Mouse (Mus musculus) heart, adult 9 months (tissue): ENCODE measurements around the gene Gm21969.

ENCODE experiments used
- DNase-seq, 2 experiments: peaks; one replicate each; pipeline ENCODE4 v3.0.0; 2022; ENCODE audit warnings: low spot score in 2 of 2

Gm21969 gene

DNA sequence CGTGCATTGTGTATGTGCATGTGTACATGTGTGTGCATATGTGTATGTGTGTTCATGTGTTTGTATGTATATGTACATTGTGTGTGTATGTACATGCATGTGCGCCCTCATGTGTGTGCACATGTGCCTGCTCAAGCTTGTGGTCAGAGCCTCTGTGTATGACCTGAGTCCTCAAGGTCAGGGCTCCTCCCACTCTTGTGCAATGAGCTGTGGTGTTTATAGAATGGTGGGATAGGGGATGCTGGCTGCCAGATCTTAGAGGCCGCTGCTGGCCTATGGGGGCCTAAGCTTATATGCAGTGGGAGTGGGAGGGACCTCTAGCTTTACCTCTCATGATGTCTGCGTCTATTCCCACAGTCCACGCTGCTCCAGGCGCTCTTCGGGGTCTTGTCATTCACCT lies 17.3 kb upstream of the Gm21969 start:
- no peak for DNase-seq

DNA sequence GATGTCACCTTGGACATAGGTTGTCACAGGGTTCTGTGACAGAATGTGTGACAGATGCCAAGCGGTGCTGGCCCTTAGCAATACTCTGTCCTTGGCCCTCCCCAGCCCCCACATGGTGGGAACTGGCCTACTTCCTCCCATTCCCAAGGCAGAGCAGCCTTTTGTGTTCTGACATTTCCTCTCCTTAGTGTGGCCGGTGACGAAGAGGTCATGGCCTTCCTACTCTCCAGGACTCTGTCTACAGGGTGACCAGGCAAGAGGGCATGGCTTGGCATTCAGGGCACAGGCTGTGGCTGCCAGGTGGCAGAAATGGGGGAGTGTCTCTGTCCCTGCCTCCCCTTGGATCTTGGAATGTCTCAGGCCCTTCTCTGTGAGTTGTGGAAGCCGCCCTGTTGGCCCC lies 15.6 kb upstream of the Gm21969 start:
- peak in 1 of 2 experiments; percentile 42 for DNase-seq

DNA sequence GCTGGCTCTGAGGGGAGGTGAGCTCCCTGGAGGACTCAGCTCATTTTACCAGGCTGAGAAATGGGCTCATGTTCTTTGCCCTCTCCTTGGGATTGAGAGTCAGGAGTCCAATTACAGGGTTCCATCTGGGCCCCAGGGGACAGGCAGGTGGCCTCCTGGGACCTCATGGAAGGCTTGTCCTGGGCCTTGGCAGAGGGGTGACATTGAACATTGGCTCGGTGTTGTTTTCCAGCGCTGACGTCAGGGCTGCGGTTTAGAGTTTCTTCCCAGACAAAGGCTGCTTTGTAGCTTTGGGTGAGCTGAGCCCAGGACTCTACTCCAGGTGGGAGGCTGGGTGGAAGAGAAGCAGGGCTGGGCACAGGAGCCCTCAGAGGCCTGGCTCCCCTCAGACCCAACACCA lies 15.2 kb upstream of the Gm21969 start:
- DNase-seq: no peak

DNA sequence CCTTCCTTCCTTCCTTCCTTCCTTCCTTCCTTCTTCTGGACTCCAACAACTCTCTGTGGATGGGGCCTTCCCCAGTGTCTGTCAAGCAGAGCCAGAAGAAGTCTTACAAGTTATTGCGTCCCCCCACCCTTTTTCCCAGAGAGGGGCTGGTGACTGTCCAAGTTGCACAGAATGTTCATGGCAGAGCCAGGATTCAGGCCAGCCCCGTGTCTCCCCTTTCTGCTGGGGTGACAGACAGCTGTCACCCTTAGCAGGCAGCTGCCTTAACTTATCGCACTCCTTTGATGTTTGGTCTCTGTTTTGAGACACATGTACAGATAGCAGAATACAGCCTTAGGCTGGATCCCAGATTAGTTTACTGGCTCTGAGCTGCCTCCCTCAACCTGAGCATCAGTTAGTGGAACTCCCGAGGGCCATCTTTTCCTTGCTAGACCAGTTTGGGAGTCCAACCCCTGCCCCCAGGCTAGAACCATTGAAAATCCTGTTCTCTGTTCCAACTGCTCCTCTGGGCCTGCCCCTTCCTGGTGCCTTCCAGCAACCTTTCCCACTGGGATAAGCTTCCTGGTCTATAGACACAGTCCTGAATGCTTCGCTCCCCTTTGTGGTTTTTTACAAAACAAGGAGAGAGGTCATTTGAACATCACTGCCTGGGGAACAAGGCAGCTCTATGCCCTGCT lies 13.5 kb upstream of the Gm21969 start:
- DNase-seq: no peak

DNA sequence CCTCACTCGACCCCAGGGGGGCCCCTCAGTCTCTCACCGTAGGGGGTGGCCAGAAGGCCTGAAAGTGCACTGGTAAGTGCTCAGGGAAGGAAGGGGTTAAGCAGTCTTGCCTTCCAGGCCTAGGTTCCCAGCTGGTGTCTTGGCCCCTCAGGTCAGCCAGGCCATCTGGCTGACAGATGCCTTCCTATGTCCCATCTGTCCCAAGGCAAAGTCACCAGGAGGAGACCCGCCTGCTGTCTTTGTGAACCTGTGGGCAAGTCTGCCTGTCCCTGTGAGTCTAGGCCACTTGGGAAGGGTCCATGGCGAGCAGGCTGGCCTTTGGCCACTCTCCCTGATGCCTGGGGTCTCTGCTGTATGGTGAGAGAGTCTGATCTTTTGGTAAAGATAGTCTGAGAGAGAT lies 12.5 kb upstream of the Gm21969 start:
- DNase-seq: no peak

DNA sequence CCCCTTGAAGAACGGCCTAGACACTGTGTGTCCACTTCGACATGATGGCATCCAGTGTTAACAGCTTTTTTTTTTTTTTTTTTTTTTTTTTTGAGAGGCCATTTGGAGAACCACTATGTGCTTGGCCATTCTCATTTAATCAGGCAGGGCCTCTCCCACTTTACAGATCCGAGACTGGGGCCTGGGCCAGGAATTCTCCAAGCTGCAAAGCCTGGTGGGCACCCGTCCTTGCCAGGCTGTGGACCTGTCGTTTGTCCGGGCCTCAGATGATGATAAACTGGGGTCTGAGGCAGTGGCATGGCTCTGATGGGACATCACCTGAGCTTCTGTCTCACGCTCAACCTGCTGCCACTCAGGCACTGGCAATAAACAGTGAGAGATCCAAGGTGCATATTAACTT lies 10.1 kb upstream of the Gm21969 start:
- no peak for DNase-seq

DNA sequence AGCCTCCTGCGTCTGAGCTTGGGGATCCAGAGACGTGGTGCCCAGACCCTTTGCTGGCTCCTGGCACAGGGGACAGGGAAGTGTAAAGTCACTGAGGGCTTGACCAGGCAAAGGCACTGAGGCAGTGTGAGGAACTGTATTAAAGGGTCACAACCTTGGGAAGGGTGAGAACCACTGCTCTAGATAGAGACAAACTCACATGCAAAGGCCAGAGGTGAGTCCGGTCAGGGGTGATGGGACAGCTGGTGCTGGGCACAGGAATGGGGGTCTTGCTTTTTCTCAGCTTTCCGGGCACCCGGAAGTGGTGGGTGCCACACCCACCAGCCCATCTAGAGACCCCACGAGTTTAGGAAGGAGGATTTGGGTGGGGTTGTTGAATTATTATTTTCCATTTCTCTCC lies 9.6 kb upstream of the Gm21969 start:
- DNase-seq: no peak

DNA sequence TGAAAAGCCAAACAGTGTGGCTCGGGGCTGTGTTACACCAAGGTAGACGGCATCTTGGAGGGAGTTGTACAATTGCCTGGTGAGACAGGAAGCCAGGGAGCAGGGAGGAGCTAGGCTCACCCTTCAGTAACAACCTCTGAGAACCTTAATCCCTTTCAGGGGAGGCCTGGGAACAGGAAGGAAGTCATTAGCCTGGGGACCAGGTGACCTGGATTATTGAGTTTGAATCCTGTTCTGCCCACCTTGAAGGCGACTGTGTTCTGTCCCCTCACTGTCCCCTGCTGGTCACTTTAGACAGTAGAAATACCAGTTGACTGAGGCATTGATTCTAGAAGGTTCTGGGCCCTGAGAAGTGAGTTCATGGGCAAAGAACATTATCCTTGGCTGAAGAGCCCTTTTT lies 8.9 kb upstream of the Gm21969 start:
- no peak for DNase-seq

DNA sequence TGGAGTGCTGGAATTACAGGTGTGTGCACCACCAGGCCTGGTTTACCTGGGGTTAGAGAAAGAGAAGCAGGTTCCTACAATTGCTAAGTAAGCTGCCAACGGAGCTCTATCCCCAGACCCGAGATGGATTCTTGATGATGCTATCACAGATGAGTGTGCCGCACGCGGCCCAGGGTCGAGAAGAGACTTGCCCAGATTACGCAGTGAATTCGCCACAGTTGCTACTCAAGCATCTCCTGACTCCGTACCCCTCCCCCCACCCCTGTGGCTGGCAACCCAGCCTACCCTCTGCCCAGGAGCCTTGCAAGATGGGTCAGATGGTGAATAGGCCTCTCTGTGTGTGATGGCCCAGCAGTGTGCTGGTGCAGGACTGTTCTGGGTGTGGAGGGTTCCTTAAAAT lies 6.3 kb upstream of the Gm21969 start:
- DNase-seq: no peak

DNA sequence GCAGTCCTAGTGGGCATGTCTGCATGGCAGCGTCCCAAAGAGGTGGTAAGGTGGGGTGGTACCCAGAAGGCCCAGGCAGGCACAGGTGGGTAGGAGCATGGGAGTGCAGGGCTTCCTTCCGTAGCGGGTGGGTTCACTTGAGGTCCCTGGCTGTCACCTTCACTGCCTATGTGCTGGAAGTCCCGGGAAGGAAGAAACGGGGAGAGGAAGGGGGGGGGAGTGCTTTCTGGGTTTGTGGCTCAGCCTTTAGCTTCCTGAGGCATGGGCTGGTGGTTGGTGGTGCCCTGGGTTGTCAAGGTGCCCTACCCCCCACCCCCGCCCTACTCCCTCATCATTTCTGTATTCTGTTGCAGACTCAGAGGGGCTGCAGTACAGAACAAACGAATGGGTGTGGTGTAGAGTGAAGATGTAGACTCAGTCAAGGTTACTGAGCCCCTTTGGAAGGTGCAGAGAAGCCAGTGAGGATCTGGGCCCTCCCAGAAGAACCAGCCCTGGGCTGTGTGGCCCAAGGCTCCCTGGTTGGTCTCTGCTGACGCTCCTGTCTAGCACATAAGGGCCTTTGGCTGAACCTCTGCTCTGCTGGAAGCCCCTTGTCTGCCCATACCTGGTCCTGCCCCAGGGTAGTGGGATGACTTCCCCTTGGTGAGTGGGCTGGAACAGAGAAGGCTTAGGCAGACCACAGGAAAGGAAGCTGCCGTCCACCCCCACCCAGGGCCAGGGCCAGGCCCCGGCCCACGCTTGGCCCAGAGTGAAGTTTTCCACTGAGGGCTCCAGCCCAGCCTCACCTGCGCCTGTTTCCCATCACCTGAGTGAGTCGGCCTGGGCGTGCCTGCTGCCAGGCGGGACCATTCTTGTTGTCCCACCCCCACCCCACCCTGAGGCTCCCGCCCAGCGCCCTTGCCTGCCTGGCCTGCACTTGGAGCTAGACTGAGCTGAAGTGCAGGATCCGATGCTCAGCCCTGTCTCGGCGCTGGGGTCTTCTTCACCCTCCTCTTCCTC lies 5.4 kb upstream of the Gm21969 start:
- DNase-seq: no peak

DNA sequence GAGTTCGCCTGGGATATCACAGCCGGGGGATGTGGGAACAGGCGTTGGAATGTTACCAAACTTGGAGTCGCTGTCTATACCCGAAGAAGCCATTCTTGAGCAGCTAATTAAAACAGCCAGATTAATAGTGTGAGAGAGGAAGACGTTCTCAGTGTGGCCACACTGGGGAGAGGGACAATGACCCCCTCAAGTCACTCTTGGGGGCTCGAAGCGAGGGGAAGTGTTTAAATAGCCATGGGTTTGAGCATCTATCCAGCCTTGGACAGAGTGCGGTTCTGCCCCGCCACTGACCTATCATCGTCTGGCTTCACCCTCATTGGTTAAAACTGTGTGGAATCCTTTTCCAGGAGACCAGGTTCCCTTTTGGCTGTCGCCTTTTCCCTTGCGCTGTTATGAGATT lies 4.6 kb upstream of the Gm21969 start:
- no peak for DNase-seq

DNA sequence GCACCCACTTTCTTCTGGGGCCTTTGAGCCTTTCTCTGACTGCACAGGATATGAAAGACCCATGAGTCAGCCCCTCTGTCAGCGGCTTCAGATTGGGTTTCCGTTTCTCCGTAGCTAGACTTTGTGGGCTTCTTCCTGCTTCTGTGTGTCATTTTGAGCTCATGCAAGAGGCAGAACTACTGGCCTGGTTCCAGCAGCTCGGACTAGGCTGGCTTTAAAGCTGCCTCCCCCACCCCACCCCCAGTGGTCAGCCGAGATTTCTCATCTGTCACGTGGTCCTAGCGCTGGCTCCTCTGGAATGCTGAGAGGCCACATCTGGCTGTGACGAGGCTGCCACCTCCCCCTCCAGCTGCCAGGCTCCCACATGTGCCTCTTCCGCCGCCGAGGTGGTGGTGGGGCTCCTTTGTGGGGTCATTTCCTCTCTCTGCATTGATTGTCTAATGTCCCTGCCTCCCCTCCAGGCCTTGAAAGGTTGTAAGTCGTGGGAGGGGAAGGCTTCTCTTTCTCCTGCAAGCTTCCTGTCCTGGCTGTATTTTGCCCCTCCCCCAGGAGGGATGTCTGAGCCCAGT lies 4.0 kb upstream of the Gm21969 start:
- peak; percentile 91 to 92 for DNase-seq

DNA sequence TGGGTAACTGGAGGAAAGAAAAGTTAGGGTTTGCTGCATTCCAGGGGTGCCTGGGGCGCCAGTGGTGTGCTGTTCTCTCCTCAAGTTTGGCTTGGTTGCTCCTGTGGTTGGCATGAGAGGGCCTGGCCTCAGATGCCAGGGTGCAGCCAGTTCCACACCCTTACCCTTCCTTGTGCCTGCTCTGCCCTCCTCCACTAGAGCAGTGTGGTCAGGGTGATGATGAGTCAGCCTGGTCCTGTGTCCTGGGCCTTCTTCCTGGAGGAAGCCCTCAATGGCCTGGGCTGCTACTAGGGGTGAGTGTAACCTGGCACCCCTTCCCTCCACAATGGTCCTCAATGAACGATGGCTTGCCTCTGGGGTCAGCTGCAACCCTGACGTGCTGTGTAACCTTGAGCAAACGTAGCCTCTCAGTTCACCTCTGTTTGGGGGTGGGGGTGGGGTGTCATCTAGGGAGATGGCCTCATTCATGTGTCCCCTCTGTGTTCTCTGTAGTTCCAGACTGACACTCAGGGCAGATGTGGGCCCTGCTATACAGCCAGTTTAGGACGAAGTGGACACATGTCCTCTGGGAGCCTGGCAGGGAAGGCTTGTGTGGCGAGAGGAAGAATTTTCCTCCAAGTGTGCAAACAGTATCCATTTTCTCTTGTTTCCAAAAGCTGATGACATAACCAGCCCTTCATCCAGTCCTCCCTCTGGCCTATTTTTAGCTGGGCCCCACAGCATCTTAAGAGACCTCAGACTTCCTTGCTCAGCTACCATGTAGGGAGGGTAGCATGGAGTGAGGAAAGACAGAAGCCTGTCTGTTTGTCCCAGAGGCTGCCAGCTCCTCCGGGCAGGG lies 1.2 kb upstream of the Gm21969 start:
- no peak for DNase-seq

DNA sequence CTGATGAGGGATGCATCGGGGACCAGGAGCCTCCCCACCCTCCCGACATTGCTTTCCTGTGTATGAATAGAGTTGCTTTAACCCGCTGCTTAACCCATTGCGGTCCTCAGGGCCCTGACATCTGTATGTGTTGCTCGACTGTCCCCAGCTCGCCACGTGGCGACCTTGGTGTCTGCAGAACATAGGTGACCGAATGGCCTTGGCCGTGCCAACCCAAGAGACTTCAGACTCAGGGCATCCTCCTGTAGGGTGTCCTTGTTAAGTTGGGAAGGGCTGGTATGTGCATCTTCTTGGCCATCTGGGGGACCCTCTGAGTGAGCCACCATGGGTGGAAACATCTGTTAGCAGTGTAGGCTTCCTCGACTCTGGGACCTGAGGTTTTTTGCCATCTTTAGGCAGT lies 2.2 kb downstream of the Gm21969 start:
- DNase-seq: no peak

DNA sequence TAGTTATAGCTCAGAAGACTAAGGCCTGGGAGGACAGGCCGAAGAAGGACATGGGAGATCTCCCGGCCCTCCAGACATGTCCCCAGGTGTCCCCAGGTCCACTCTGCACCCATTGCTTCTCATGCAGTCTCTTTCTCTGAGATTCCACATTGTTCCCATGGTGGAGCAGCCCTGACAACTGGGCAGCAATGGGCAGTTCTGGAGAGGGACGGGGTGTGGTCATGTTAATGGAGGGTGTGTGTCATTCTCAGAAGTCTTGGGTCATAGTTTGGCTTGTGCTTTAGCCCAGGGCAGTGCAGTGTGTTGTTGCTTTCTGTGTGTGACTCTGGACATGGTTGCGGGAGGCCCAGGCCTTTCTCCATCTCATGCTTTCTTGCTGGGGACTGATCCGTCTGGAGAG lies 3.7 kb downstream of the Gm21969 start:
- no peak for DNase-seq

DNA sequence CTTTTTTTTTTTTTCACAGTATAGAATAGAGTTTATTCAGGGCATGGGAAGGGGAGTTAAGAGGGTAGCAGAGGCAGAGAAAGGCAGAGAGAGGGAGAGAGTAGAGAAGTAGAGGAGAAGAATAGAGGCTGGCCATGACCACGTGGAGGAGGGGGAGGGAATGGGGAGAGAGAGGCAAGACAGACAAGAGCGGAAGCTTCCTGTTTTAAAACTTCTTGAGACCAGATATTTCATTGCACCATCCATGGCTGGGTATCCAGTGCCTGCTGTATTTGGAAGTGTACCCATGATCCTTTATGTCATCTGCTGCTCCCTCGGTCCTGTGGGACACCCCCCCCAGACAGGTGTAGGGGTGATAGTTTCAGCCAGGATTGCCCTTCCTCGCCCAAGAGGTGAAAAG lies 6.0 kb downstream of the Gm21969 start:
- no peak for DNase-seq

DNA sequence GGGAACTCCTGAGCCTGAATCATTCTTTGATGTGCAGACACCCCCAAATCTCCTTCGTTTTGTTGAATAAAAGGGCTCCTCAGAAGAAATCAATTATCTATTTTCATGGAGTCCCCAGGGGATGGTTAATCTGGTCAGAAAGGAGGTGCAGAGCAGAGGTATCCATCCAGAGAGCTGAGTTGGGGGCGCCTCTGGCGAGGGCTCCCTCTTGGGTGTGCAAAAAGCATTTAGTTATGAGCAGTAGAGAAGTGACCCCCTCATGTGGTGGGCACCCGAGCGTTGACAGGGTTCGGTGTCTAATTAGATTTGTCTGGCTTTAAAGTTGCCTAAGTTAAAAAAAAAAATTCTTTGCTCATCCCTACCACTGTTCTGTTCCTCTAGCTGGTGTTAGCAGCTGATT lies 8.0 kb downstream of the Gm21969 start:
- DNase-seq: no peak

DNA sequence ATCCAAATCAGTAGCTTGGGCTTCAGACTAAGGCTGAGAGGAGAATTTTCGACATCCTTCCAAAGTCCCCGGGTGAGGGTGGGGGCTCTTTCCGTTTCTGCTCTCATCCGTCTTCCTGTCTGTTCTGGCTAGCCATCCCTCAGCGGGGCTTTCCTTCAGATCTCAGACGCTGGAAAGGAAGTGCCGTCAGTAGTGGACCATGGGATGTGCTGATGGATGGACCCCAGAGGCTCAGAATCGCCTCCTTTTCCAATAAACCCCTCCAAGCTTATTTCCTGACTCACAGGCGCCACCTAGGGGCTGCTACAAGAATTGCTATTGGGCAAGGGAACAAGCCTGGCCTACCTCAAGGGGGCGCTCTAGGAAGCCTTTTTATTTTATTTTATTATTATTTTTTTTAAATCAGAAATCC lies 8.6 kb downstream of the Gm21969 start:
- DNase-seq: peak; percentile 86 to 88

DNA sequence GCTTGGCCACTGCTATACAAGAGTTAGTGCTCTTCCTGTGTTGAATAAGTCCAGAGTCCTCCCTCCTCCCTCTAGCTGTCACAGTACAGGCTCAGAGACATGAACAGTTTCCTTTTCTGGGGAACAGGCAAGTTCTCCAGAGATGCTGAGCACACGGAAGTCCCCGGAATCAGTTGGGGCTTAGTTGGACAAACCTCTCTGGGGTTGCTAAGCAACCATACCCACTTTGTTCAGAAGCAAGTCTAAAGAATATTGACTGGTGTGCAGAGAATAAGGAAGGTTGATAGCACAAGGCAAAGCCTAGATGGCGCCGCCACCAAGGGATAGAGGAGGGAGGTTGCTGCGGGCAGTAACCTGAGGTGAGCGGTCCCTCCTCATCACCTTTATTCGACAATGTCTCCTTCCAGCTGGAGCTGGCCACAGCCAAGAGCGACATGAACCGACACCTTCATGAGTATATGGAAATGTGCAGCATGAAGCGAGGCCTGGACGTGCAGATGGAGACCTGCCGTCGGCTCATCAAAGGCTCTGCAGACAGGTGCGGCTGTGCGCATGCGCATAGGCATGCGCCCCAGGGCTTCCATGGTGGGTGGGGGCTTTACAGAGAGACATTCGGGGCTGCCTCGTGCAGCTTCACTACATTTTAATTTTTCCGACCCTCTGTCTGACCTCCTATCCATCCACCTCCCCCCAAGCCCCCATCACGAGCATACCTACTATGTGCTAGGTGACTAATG lies 11.7 kb downstream of the Gm21969 start:
- DNase-seq: no peak

DNA sequence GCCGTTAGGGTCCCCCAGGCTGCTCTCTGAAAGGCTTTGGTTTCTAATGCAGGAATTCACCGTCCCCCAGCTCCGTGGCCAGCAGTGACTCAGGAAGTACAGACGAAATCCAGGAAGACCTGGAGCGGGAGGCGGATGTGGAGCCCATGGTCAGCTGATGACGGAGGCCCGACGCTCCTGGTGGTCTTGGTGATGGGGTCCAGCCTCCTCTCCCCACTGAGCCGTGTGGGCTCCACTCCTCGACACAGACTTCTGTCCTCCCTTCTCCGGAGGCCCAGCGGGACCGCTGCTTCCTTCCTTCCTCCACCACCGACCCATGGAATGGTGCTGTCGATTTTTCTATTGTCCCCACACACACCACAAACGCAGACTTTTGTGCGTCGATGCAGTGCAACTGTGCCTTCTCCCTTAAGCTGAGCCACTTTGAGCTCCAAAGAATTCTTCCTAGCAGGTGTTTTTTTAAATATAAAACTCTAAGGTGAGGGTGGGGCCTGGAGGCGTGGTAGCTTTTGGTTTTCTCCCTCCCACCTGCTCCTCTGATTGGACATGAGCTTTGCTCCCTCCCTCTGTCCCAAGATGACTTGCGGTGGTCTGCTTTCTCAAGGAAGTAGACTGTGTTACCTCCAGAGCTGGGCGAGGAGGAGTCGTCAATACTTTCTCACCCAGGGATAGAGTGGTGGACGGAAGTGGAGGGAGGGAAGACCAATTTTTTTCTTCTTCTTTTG lies 13.5 kb downstream of the Gm21969 start:
- peak; percentile 44 to 77 for DNase-seq

DNA sequence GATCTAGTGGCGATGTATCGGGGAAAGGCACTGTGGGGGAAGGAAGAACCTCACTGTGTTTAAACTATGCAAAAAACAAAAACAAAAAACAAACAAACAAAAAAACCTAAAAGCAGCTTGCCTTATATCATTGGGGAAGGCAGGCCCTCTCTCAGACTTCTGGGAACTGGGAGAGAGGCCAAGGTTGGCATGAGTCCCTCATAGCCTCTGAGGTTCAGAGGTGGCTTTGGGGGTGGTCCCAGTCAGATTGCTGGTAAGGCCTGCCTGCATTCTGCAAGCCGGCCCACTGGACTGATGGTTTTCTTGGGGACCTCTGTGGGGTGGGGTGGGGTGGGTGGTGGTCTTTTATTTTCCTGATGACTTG lies 14.0 kb downstream of the Gm21969 start:
- no peak for DNase-seq
